Mouse (Mus musculus) myocyte (in vitro differentiated cells): ENCODE measurements around the gene Pml. TPM values are rescaled to one million over a fixed set of nuclear protein-coding genes. Genes with fewer than 3 reads are reported as not detected.
A peak's percentile ranks its signal among the peaks of the same experiment; 100 is the strongest.

Experiments
- H3K27me3 ChIP-seq: one replicate; pipeline ENCODE4 v1.6.1; 2011; ENCODE audit not compliant: control insufficient read depth, insufficient read depth, insufficient read length
- H3K36me3 ChIP-seq: one replicate; pipeline ENCODE4 v1.6.1; 2011; ENCODE audit not compliant: control insufficient read depth, insufficient read depth
- H3K4me2 ChIP-seq: one replicate; pipeline ENCODE4 v1.6.1; 2011; ENCODE audit warnings: low read depth, control low read depth
- H3K4me3 ChIP-seq: one replicate; pipeline ENCODE4 v1.5.1; 2011; ENCODE audit warnings: mild to moderate bottlenecking, control low read depth, moderate library complexity
- H3K79me2 ChIP-seq: one replicate; pipeline ENCODE4 v1.6.1; 2011; ENCODE audit not compliant: control insufficient read depth, insufficient read depth
- H3ac ChIP-seq: one replicate; pipeline ENCODE4 v1.6.1; 2011; ENCODE audit not compliant: control insufficient read depth, insufficient read length
- CEBPB ChIP-seq: IDR thresholded peaks from 2 replicates; pipeline ENCODE4 v1.6.1; 2011; ENCODE audit warnings: mild to moderate bottlenecking, moderate library complexity; ENCODE audit not compliant: poor library complexity, insufficient read depth, severe bottlenecking
- E2F4 ChIP-seq: IDR thresholded peaks from one replicate; pipeline ENCODE4 v1.6.1; 2011; ENCODE audit warnings: mild to moderate bottlenecking, control low read depth, moderate library complexity; ENCODE audit not compliant: insufficient read depth
- MAX ChIP-seq: IDR thresholded peaks from one replicate; pipeline ENCODE4 v1.6.1; 2011; ENCODE audit warnings: low read depth, mild to moderate bottlenecking, control low read depth
- MYOD1 ChIP-seq, 3 experiments: IDR thresholded peaks; one replicate each; pipeline ENCODE4 v1.6.1; 2011; ENCODE audit warnings: control low read depth in 2 of 3, low read depth in 2 of 3, mild to moderate bottlenecking in 2 of 3, moderate library complexity in 1 of 3; ENCODE audit not compliant: insufficient read length in 2 of 3, control insufficient read depth in 1 of 3
- MYOG ChIP-seq, 3 experiments: IDR thresholded peaks; one replicate each; pipeline ENCODE4 v1.6.1; 2011; ENCODE audit warnings: control low read depth in 2 of 3, low read depth in 2 of 3, mild to moderate bottlenecking in 2 of 3; ENCODE audit not compliant: insufficient read length in 2 of 3, control insufficient read depth in 1 of 3, insufficient read depth in 1 of 3
- POLR2A ChIP-seq: IDR thresholded peaks from one replicate; pipeline ENCODE4 v1.6.1; 2011; ENCODE audit warnings: low read depth, mild to moderate bottlenecking, control low read depth, moderate library complexity; ENCODE audit not compliant: insufficient read length
- POLR2AphosphoS2 ChIP-seq: IDR thresholded peaks from one replicate; pipeline ENCODE4 v1.6.1; 2011; ENCODE audit warnings: low read depth, control low read depth; ENCODE audit not compliant: insufficient read length
- REST ChIP-seq: IDR thresholded peaks from one replicate; pipeline ENCODE4 v1.6.1; 2011; ENCODE audit warnings: mild to moderate bottlenecking, control low read depth, moderate library complexity; ENCODE audit not compliant: insufficient read depth, insufficient read length
- SRF ChIP-seq: IDR thresholded peaks from one replicate; pipeline ENCODE4 v1.6.1; 2011; ENCODE audit warnings: low read depth; ENCODE audit not compliant: control insufficient read depth, insufficient read length
- TCF12 ChIP-seq: IDR thresholded peaks from one replicate; pipeline ENCODE4 v1.6.1; 2011; ENCODE audit warnings: mild to moderate bottlenecking, control low read depth; ENCODE audit not compliant: poor library complexity, insufficient read depth, severe bottlenecking
- TCF3 ChIP-seq: IDR thresholded peaks from one replicate; pipeline ENCODE4 v1.6.1; 2011; ENCODE audit warnings: low read depth, control low read depth; ENCODE audit not compliant: insufficient read length
- USF1 ChIP-seq: IDR thresholded peaks from one replicate; pipeline ENCODE4 v1.6.1; 2011; ENCODE audit warnings: low read depth, mild to moderate bottlenecking, control low read depth, moderate library complexity
- polyA plus RNA-seq: library from polyadenylated mRNA; unstranded; fragments of >200 nt; fragmentation: generic; extraction: Trizol; gene quantifications from one replicate; pipeline ENCODE4 v1.2.1, GENCODE M21; 2012; ENCODE audit warnings: missing spikeins

Pml gene
- polyA plus RNA-seq, 1 experiment = 15.5 TPM

GRCm38 (mm10) chr9:58267046-58267445 lies 17.5 kb upstream of the Pml start:
- H3K79me2 ChIP-seq = no peaks in the 10 kb centered on the region
- no peak overlapping the region for H3ac ChIP-seq
- H3K4me2 ChIP-seq = peak overlapping the region; percentile 74
- TF ChIP-seq USF1 (no peak), MYOD1 (IDR thresholded peaks at IDR 0.05; ENCODE audit: control insufficient read depth in 1 of 3, insufficient read length in 2 of 3, low read depth in 2 of 3) (peak in 2 of 3 experiments; percentile 42 to 57)
- no peak overlapping the region for H3K4me3 ChIP-seq
- H3K27me3 ChIP-seq = no peaks in the 10 kb centered on the region
- peaks cover 1% of the 10 kb centered on the region for H3K36me3 ChIP-seq

GRCm38 (mm10) chr9:58266571-58267011 lies 17.0 kb upstream of the Pml start:
- TF ChIP-seq MYOD1 (IDR thresholded peaks at IDR 0.05; ENCODE audit: control insufficient read depth in 1 of 3, insufficient read length in 2 of 3, low read depth in 2 of 3) (peak in 1 of 3 experiments; percentile 31), USF1 (no peak), POLR2AphosphoS2 (no peak), MYOG (IDR thresholded peaks at IDR 0.05; ENCODE audit: control insufficient read depth in 1 of 3, insufficient read depth in 1 of 3, insufficient read length in 2 of 3, low read depth in 2 of 3) (peak in 1 of 3 experiments; percentile 9), SRF (no peak)
- Histone ChIP-seq H3ac (no peak overlapping the region), H3K4me2 (peak overlapping the region; percentile 74), H3K36me3 (peaks cover 5% of the 10 kb centered on the region), H3K4me3 (no peak overlapping the region), H3K79me2 (no peaks in the 10 kb centered on the region), H3K27me3 (no peaks in the 10 kb centered on the region)

GRCm38 (mm10) chr9:58265368-58265767 lies 15.8 kb upstream of the Pml start:
- Histone ChIP-seq H3K36me3 (peaks cover 5% of the 10 kb centered on the region), H3K4me3 (no peak overlapping the region), H3K79me2 (no peaks in the 10 kb centered on the region), H3K27me3 (no peaks in the 10 kb centered on the region), H3ac (no peak overlapping the region), H3K4me2 (no peak overlapping the region)
- TF ChIP-seq POLR2AphosphoS2 (no peak), MAX (no peak), MYOD1 (IDR thresholded peaks at IDR 0.05; ENCODE audit: control insufficient read depth in 1 of 3, insufficient read length in 2 of 3, low read depth in 2 of 3) (no peak), USF1 (no peak), SRF (no peak), TCF12 (no peak), TCF3 (no peak), CEBPB (no peak), REST (no peak), E2F4 (no peak), MYOG (IDR thresholded peaks at IDR 0.05; ENCODE audit: control insufficient read depth in 1 of 3, insufficient read depth in 1 of 3, insufficient read length in 2 of 3, low read depth in 2 of 3) (no peak)

GRCm38 (mm10) chr9:58262507-58262906 lies 12.9 kb upstream of the Pml start:
- no peak overlapping the region for H3K4me2 ChIP-seq
- TF ChIP-seq POLR2AphosphoS2 (no peak), REST (no peak), MAX (no peak), MYOG (IDR thresholded peaks at IDR 0.05; ENCODE audit: control insufficient read depth in 1 of 3, insufficient read depth in 1 of 3, insufficient read length in 2 of 3, low read depth in 2 of 3) (no peak), E2F4 (no peak), MYOD1 (IDR thresholded peaks at IDR 0.05; ENCODE audit: control insufficient read depth in 1 of 3, insufficient read length in 2 of 3, low read depth in 2 of 3) (no peak), TCF3 (no peak), POLR2A (no peak), USF1 (no peak), SRF (no peak), TCF12 (no peak), CEBPB (no peak)

GRCm38 (mm10) chr9:58255704-58256685 lies 6.4 kb upstream of the Pml start:
- Histone ChIP-seq H3K36me3 (no peaks in the 10 kb centered on the region), H3ac (no peak overlapping the region), H3K79me2 (peaks cover 6% of the 10 kb centered on the region), H3K4me3 (no peak overlapping the region), H3K4me2 (no peak overlapping the region), H3K27me3 (no peaks in the 10 kb centered on the region)
- TF ChIP-seq POLR2A (no peak), TCF3 (no peak)

More at GRCm38 (mm10) chr9:58262507-58262906, 12.9 kb upstream of the Pml start:
- no peak overlapping the region for H3K4me3 ChIP-seq
- no peak overlapping the region for H3ac ChIP-seq
- no peaks in the 10 kb centered on the region for H3K79me2 ChIP-seq
- peaks cover 5% of the 10 kb centered on the region for H3K36me3 ChIP-seq
- H3K27me3 ChIP-seq = no peaks in the 10 kb centered on the region
